Mouse (Mus musculus): ENCODE measurements around the gene A530084C06Rik. TPM values are rescaled to one million over a fixed set of nuclear protein-coding genes. Genes with fewer than 3 reads are reported as not detected.

A530084C06Rik gene
- polyA plus RNA-seq, 1 experiment = 0.19 TPM

DNA sequence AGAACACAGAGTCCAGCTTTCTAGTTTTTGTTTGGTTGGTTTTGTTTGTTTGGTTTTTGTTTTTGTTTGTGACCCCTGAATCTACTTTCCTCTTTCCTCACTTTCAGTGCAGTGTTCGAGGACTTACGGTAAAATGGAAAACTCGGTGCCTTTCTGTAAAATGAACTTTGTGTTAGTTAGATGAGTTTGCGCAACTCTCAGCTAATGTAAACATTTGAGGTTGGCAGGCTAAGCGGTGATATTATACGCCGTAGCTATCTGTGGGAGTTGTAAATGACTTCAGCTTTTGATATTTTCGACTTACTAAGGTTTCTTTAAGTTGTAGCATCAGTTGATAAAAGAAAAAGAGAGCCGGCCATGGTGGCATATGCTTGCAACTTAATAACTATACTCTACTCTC lies 40.2 kb downstream of the A530084C06Rik start:
- Histone ChIP-seq H3K36me3 (ENCODE audit: control insufficient read depth, insufficient read depth, low read length) (no peaks in the 10 kb centered on the region), H3K4me1 (replicated peaks; ENCODE audit: control insufficient read depth, insufficient read depth, low read length) (no peaks in the 10 kb centered on the region), H3K27ac (ENCODE audit: control insufficient read depth, insufficient read depth, low read length) (no peak overlapping the region), H3K4me3 (ENCODE audit: control insufficient read depth, insufficient read depth, low read length) (no peak overlapping the region), H3K27me3 (ENCODE audit: control insufficient read depth, insufficient read depth, low read length) (no peaks in the 10 kb centered on the region)
- DNase-seq = no peak
- 91% methylated on average over 9 of the region's 9 CpGs for WGBS
- no peak for TF ChIP-seq POLR2A (IDR thresholded peaks at IDR 0.05; ENCODE audit: control insufficient read depth, extremely low read depth, insufficient read depth, low read length, poor library complexity)
- no peak for TF ChIP-seq CTCF (IDR thresholded peaks at IDR 0.05; ENCODE audit: borderline replicate concordance, control insufficient read depth, extremely low read depth, insufficient read depth, low read length, poor library complexity)

DNA sequence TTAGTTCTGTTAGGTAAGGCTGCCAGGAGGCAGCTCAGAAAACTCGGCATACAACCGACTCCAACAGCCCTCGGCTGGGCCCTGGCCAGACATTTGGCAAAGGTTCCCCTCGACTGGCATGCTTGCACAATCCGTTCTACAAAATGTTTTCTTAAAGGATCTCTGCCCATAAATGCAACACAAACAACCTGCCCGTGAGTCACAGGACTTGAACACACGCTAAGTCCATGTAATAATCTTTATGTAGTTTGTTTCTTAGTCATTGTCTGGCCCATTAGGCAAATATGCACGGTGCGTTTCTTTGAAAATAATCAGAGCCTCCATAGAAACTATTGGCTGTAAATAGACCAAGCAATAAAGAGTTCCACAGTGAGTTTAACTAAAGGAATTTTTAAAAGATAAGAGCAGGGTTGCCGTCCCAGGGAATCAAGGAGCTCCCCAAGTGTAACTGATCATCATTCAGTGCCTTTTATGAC lies 40.7 kb downstream of the A530084C06Rik start:
- no peaks in the 10 kb centered on the region for H3K36me3 ChIP-seq (ENCODE audit: control insufficient read depth, insufficient read depth, low read length)
- no peak for TF ChIP-seq CTCF (IDR thresholded peaks at IDR 0.05; ENCODE audit: borderline replicate concordance, control insufficient read depth, extremely low read depth, insufficient read depth, low read length, poor library complexity)
- no peak for TF ChIP-seq POLR2A (IDR thresholded peaks at IDR 0.05; ENCODE audit: control insufficient read depth, extremely low read depth, insufficient read depth, low read length, poor library complexity)
- no peak overlapping the region for H3K4me3 ChIP-seq (ENCODE audit: control insufficient read depth, insufficient read depth, low read length)
- no peak for DNase-seq
- no peaks in the 10 kb centered on the region for H3K27me3 ChIP-seq (ENCODE audit: control insufficient read depth, insufficient read depth, low read length)
- H3K4me1 ChIP-seq (replicated peaks; ENCODE audit: control insufficient read depth, insufficient read depth, low read length) = no peaks in the 10 kb centered on the region
- no peak overlapping the region for H3K27ac ChIP-seq (ENCODE audit: control insufficient read depth, insufficient read depth, low read length)
- 90% methylated on average over 10 of the region's 10 CpGs for WGBS

DNA sequence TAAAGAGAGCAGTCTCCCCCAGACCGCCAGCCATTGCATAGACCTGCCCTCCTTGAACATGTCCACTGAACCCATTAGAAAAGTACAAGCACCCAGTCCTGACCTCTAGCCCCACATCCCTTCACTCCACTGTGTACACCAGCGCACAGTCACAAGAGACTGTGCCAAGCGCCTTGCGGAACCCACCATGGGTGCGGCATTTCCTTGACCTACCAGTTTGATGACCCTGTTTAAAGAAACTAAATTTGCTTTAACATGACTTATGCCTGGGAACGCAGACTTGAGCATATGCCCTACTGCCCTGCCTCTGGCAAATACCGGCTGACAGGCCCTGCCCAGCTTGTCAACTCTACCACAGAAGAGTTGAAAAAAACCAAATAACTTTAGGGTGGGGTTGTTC lies 43.9 kb downstream of the A530084C06Rik start:
- whole genome bisulfite sequencing = 98% methylated on average over 7 of the region's 7 CpGs
- TF ChIP-seq CTCF (IDR thresholded peaks at IDR 0.05; ENCODE audit: borderline replicate concordance, control insufficient read depth, extremely low read depth, insufficient read depth, low read length, poor library complexity) (no peak), POLR2A (IDR thresholded peaks at IDR 0.05; ENCODE audit: control insufficient read depth, extremely low read depth, insufficient read depth, low read length, poor library complexity) (no peak)
- Histone ChIP-seq H3K36me3 (ENCODE audit: control insufficient read depth, insufficient read depth, low read length) (no peaks in the 10 kb centered on the region), H3K4me1 (replicated peaks; ENCODE audit: control insufficient read depth, insufficient read depth, low read length) (no peaks in the 10 kb centered on the region), H3K4me3 (ENCODE audit: control insufficient read depth, insufficient read depth, low read length) (no peak overlapping the region), H3K27me3 (ENCODE audit: control insufficient read depth, insufficient read depth, low read length) (no peaks in the 10 kb centered on the region), H3K27ac (ENCODE audit: control insufficient read depth, insufficient read depth, low read length) (no peak overlapping the region)
- DNase-seq = no peak

DNA sequence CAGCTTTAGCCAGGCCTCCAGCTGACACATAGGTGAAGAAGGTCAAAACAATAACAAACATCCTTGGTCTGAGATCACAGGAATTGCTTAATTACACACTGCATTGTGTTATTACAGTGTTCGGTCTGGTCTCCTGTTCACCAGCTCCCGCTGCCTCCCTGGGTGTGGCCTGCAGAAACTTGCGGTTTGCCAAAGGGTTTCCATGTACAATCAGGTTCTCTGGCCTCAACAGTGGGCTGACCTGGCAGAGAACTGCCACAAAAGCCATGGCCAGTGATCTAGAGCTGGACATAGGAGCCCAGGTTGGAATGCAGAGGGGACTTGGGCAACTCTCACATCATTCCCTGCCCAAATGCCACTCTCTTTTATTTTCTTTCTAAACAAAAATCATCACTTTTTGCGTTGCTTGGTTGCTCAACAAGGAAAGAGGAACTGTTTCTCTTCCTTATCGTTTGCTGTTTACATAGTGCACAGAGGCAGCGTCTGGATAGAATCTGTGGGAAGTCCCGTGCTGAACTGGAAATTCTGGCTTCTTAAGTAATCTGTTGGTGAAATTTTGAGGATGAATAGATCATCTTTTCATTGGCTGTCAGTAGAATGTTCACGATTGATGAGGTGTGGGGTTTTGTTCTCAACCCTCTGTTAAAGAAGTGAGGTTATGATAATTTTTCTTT lies 52.5 kb downstream of the A530084C06Rik start:
- WGBS = 46% methylated on average over 8 of the region's 8 CpGs
- no peaks in the 10 kb centered on the region for H3K27me3 ChIP-seq (ENCODE audit: control insufficient read depth, insufficient read depth, low read length)
- peaks cover 21% of the 10 kb centered on the region for H3K4me1 ChIP-seq (replicated peaks; ENCODE audit: control insufficient read depth, insufficient read depth, low read length)
- H3K4me3 ChIP-seq (ENCODE audit: control insufficient read depth, insufficient read depth, low read length) = no peak overlapping the region
- DNase-seq = no peak
- H3K27ac ChIP-seq (ENCODE audit: control insufficient read depth, insufficient read depth, low read length) = no peak overlapping the region
- H3K36me3 ChIP-seq (ENCODE audit: control insufficient read depth, insufficient read depth, low read length) = no peaks in the 10 kb centered on the region
- TF ChIP-seq POLR2A (IDR thresholded peaks at IDR 0.05; ENCODE audit: control insufficient read depth, extremely low read depth, insufficient read depth, low read length, poor library complexity) (no peak), CTCF (IDR thresholded peaks at IDR 0.05; ENCODE audit: borderline replicate concordance, control insufficient read depth, extremely low read depth, insufficient read depth, low read length, poor library complexity) (no peak)

Other genes with a start within 250 kb of the A530084C06Rik start
- 1.8 and 2.1 TPM in 2 replicates for gene Foxq1, start 3.2 kb downstream of the A530084C06Rik start, polyA plus RNA-seq (2012; rRNA removed)
- gene Foxf2, start 66.5 kb upstream of the A530084C06Rik start, polyA plus RNA-seq (2012; rRNA removed) = 0.20 and 0.28 TPM in 2 replicates
- 1.9 TPM in 2 replicates for gene Foxc1, start 247.3 kb upstream of the A530084C06Rik start, polyA plus RNA-seq (2012; rRNA removed)